Mouse (Mus musculus) intestine, embryonic 14.5 days (tissue): ENCODE results near the gene Cnr2. TPM values are rescaled to one million over a fixed set of nuclear protein-coding genes. Genes with fewer than 3 reads are reported as not detected.

Experiments
- ATAC-seq: fragments of 200-750 bp; cut with Nextera tagmentation; replicated peaks from 2 replicates; pipeline ENCODE4 v1.8.0; 2017; ENCODE audit warnings: low read depth, moderate number of reproducible peaks, moderate TSS enrichment, moderate library complexity; ENCODE audit not compliant: low FRiP score, low TSS enrichment
- DNase-seq: peaks from one replicate; pipeline ENCODE4 v3.0.0-alpha.2; 2018; ENCODE audit warnings: low spot score
- H3K27ac ChIP-seq: fragments of 300-500 bp; sonication (generic); 2 replicates; pipeline ENCODE4 v1.5.1; 2014; ENCODE audit warnings: low read depth, mild to moderate bottlenecking, control low read depth
- H3K27me3 ChIP-seq: fragments of 300-500 bp; sonication (generic); replicated peaks from 2 replicates; pipeline ENCODE4 v1.6.1; 2014; ENCODE audit warnings: low read length, control low read depth; ENCODE audit not compliant: control insufficient read depth, insufficient read depth
- H3K36me3 ChIP-seq: fragments of 300-500 bp; sonication (generic); 2 replicates; pipeline ENCODE4 v1.6.1; 2014; ENCODE audit warnings: low read length, control low read depth; ENCODE audit not compliant: control insufficient read depth, insufficient read depth
- H3K4me1 ChIP-seq: fragments of 300-500 bp; sonication (generic); replicated peaks from 2 replicates; pipeline ENCODE4 v1.6.1; 2014; ENCODE audit warnings: low read length, control low read depth, mixed read lengths; ENCODE audit not compliant: control insufficient read depth, insufficient read depth
- H3K4me2 ChIP-seq: fragments of 300-500 bp; sonication (generic); 2 replicates; pipeline ENCODE4 v1.6.1; 2014; ENCODE audit warnings: low read length
- H3K4me3 ChIP-seq: fragments of 300-500 bp; sonication (generic); 2 replicates; pipeline ENCODE4 v1.5.1; 2014; ENCODE audit warnings: low read depth, low read length, control low read depth, mixed read lengths
- H3K9ac ChIP-seq: fragments of 300-500 bp; sonication (generic); 2 replicates; pipeline ENCODE4 v1.6.1; 2014; ENCODE audit warnings: mild to moderate bottlenecking, low read length
- H3K9me3 ChIP-seq: fragments of 300-500 bp; sonication (generic); 2 replicates; pipeline ENCODE4 v1.6.1; 2016; ENCODE audit warnings: low read length, control low read depth; ENCODE audit not compliant: control insufficient read depth
- WGBS: fragments of 180-500 bp; shearing (Covaris S2); extraction: QIAGEN DNeasy Blood & Tissue Kit; methylation state at CpG from one replicate; pipeline ENCODE4 v1.1.7; 2014; 5-methylcytosine and 5-hydroxymethylcytosine counted together
- polyA plus RNA-seq: library from polyadenylated mRNA; unstranded; fragments of >200 nt; fragmentation: Nextera tagmentation; extraction: Ambion mirVana; gene quantifications from 2 replicates; pipeline ENCODE4 v1.2.1, GENCODE M21; 2014

Gene Cnr2
- polyA plus RNA-seq, 1 experiment from 2014 or later: 0.24 TPM

GRCm38 (mm10) chr4:135889884-135890283, 5.3 kb upstream of the Cnr2 start:
- no peak overlapping the region for H3K9ac ChIP-seq
- peak; percentile 82 for DNase-seq
- 7% methylated on average over 4 of the region's 4 CpGs for WGBS
- H3K9me3 ChIP-seq: no peaks in the 10 kb centered on the region
- H3K4me3 ChIP-seq: no peak overlapping the region
- peak; percentile 89 for ATAC-seq
- H3K4me1 ChIP-seq: no peaks in the 10 kb centered on the region
- no peaks in the 10 kb centered on the region for H3K27me3 ChIP-seq
- H3K27ac ChIP-seq: no peak overlapping the region
- H3K36me3 ChIP-seq: no peaks in the 10 kb centered on the region
- H3K4me2 ChIP-seq: no peak overlapping the region

- Histone ChIP-seq H3K4me1 (no peaks in the 10 kb centered on the region), H3K27me3 (no peaks in the 10 kb centered on the region), H3K9me3 (no peaks in the 10 kb centered on the region), H3K36me3 (no peaks in the 10 kb centered on the region), H3K4me2 (no peak overlapping the region), H3K27ac (no peak overlapping the region), H3K9ac (no peak overlapping the region), H3K4me3 (no peak overlapping the region)
- ATAC-seq (no peak), DNase-seq (no peak)
- 88% methylated on average over 2 of the region's 2 CpGs for WGBS
Observed at GRCm38 (mm10) chr4:135891539-135891938, 3.7 kb upstream of the Cnr2 start.

GRCm38 (mm10) chr4:135892884-135893283, 2.3 kb upstream of the Cnr2 start:
- H3K4me1 ChIP-seq: no peaks in the 10 kb centered on the region
- no peaks in the 10 kb centered on the region for H3K9me3 ChIP-seq
- H3K4me2 ChIP-seq: no peak overlapping the region
- H3K27ac ChIP-seq: no peak overlapping the region
- 49% methylated on average over 4 of the region's 4 CpGs for WGBS
- no peaks in the 10 kb centered on the region for H3K27me3 ChIP-seq
- no peak overlapping the region for H3K4me3 ChIP-seq
- DNase-seq (no peak), ATAC-seq (no peak)
- H3K9ac ChIP-seq: no peak overlapping the region
- no peaks in the 10 kb centered on the region for H3K36me3 ChIP-seq

DNA sequence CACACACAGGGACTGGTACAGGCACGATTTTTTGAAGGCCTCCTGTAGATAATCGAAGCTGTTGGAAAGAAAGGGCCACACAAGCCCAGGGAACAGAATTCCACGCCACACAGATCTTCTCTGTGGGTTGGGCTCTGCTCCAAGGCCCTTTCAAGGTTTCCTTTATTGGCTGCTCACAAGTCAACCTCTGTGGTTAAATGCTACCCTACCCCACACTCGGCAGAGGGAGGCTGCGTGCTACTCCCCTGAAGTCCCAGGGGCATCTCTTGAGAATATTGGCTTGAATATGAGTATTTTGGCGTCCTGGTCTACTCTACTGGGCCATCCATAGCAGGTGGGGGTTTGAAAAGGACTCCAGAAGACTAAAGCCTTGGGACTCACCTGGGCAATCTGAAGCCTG, 963 bp downstream of the Cnr2 start:
- Histone ChIP-seq H3K9ac (no peak overlapping the region), H3K27me3 (no peaks in the 10 kb centered on the region), H3K27ac (no peak overlapping the region), H3K4me3 (no peak overlapping the region), H3K36me3 (no peaks in the 10 kb centered on the region), H3K4me1 (no peaks in the 10 kb centered on the region), H3K9me3 (no peaks in the 10 kb centered on the region), H3K4me2 (no peak overlapping the region)
- 74% methylated on average over 6 of the region's 6 CpGs for WGBS
- DNase-seq: no peak
- ATAC-seq: no peak

- no peak overlapping the region for H3K9ac ChIP-seq
- no peaks in the 10 kb centered on the region for H3K27me3 ChIP-seq
- no peak overlapping the region for H3K4me2 ChIP-seq
- H3K9me3 ChIP-seq: no peaks in the 10 kb centered on the region
- 0 out of 2 replicates have a peak overlapping the region, but pooled peaks have one; percentile 16 for H3K27ac ChIP-seq
- H3K36me3 ChIP-seq: no peaks in the 10 kb centered on the region
- DNase-seq (no peak), ATAC-seq (no peak)
- 53% methylated on average over 8 of the region's 9 CpGs for WGBS
- H3K4me1 ChIP-seq: no peaks in the 10 kb centered on the region
- H3K4me3 ChIP-seq: no peak overlapping the region
Observed at GRCm38 (mm10) chr4:135898380-135899049, 3.3 kb downstream of the Cnr2 start.

DNA sequence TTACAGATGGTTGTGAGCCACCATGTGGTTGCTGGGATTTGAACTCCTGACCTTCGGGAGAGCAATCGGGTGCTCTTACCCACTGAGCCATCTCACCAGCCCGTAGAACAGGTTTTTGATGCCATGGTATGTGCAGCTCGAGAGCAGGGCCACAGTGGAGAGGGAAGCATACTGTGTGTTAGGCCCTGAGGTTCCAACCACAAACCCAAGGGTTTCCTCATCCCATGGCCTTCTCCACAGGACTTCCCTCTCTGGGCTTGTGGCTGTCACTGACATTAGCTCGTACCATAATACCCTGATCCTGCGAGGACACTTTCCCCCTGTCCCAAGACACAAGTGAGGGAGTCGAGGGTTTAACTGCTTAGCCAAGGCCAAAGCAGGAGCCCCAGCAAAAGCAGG, 3.9 kb downstream of the Cnr2 start:
- Histone ChIP-seq H3K4me3 (no peak overlapping the region), H3K27ac (no peak overlapping the region), H3K27me3 (no peaks in the 10 kb centered on the region), H3K36me3 (no peaks in the 10 kb centered on the region), H3K4me2 (no peak overlapping the region), H3K9me3 (no peaks in the 10 kb centered on the region), H3K9ac (no peak overlapping the region), H3K4me1 (no peaks in the 10 kb centered on the region)
- ATAC-seq (no peak), DNase-seq (no peak)
- 83% methylated on average over 7 of the region's 7 CpGs for WGBS

DNA sequence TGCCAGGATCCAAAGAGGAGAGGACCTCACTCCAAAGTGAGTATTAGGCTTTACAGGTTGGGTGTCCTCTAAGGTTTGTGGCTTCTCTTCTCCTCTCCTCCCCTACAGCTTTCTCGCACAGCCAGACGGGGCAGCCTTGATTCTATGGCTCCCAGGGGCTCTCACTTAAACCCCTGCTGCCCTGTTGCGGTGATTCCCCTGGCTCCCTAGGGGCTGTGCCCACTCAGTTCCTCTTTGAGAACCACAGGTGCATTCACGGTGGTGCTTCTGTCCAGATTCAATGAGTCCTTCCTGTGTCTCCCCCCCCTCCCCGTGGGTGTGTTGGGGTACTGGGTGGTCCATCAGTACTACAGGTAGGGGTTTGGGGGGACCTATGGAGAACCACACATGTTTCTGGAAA, 4.8 kb downstream of the Cnr2 start:
- H3K9ac ChIP-seq: no peak overlapping the region
- no peaks in the 10 kb centered on the region for H3K36me3 ChIP-seq
- no peak overlapping the region for H3K4me3 ChIP-seq
- H3K4me2 ChIP-seq: no peak overlapping the region
- ATAC-seq: no peak
- H3K27ac ChIP-seq: no peak overlapping the region
- H3K9me3 ChIP-seq: no peaks in the 10 kb centered on the region
- no peak for DNase-seq
- H3K27me3 ChIP-seq: no peaks in the 10 kb centered on the region
- 79% methylated on average over 5 of the region's 5 CpGs for WGBS
- no peaks in the 10 kb centered on the region for H3K4me1 ChIP-seq

GRCm38 (mm10) chr4:135902606-135903242, 7.5 kb downstream of the Cnr2 start:
- H3K4me1 ChIP-seq: no peaks in the 10 kb centered on the region
- H3K36me3 ChIP-seq: no peaks in the 10 kb centered on the region
- DNase-seq (no peak), ATAC-seq (no peak)
- H3K9me3 ChIP-seq: no peaks in the 10 kb centered on the region
- no peaks in the 10 kb centered on the region for H3K27me3 ChIP-seq
- no peak overlapping the region for H3K4me2 ChIP-seq
- 83% methylated on average over 4 of the region's 4 CpGs for WGBS
- no peak overlapping the region for H3K4me3 ChIP-seq
- H3K9ac ChIP-seq: no peak overlapping the region
- no peak overlapping the region for H3K27ac ChIP-seq

DNA sequence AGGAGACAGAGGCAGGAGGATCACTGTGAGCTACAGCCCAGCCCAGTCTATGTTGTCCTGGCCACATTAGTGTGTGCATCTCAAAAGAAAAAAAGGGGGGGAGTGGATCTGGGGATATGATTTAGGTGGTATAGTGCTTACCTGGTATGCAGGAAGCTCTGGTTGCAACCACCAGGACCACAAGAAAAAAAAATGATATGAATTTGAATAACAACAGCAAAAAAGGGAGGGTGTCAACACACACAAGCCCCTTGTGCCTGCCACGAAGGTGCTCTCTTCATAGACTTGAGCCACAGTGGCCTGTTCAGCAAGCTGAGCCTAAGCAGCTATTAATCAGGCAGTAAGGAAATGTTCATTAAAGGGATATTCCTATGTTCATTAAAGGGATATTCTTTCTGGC, 9.6 kb downstream of the Cnr2 start:
- DNase-seq: no peak
- H3K36me3 ChIP-seq: no peaks in the 10 kb centered on the region
- no peak overlapping the region for H3K4me2 ChIP-seq
- ATAC-seq: no peak
- WGBS: 68% methylated on average over 1 of the region's 1 CpGs
- no peaks in the 10 kb centered on the region for H3K9me3 ChIP-seq
- H3K9ac ChIP-seq: no peak overlapping the region
- no peaks in the 10 kb centered on the region; the same call in 1 of the 2 replicates for H3K4me1 ChIP-seq
- H3K4me3 ChIP-seq: no peak overlapping the region
- no peak overlapping the region for H3K27ac ChIP-seq
- H3K27me3 ChIP-seq: no peaks in the 10 kb centered on the region
